9 mouse cellular contexts compared by ENCODE assay signal in genomic region chr17:4865621-4866020, GRCm38 (mm10).
A peak's percentile ranks its signal among the peaks of the same experiment; 100 is the strongest.
DNase-seq lines count a peak whose midpoint lies in the region; ATAC-seq and TF ChIP-seq lines count a peak whose summit lies in the region.
"Had no signal": no experiment of that assay in that cellular context is flagged by ENCODE, and none has a peak within 500 bp of the region (broad histone marks: within the 10 kb centered on the region; RNA-seq: fewer than 3 reads in every experiment).

No protein-coding gene starts in this region.

- ATAC-seq in hindbrain, embryonic 13.5 days (ENCODE audit: low FRiP score), result peak; percentile 69; the same call in 1 of the 2 replicates
- no peak for ATAC-seq in hindbrain, embryonic 11.5 days (ENCODE audit: low FRiP score)
- peak; percentile 68 for ATAC-seq in embryonic facial prominence, embryonic 14.5 days (ENCODE audit: low read depth)
- ATAC-seq in intestine, embryonic 14.5 days (replicated peaks; ENCODE audit: low FRiP score, low TSS enrichment, low read depth), result no peak
- peak; percentile 43; the same call in 1 of the 2 replicates for ATAC-seq in limb, embryonic 14.5 days (ENCODE audit: low FRiP score, low read depth)
- ATAC-seq in stomach, postnatal 0 days (ENCODE audit: low FRiP score, low TSS enrichment), result no peak
- ATAC-seq in monocyte, adult 5-6 weeks (replicated peaks; ENCODE audit: insufficient number of reproducible peaks, low FRiP score, low TSS enrichment, poor library complexity, severe bottlenecking), result no peak
- ATAC-seq: Patski had no signal

- no peaks in the 10 kb centered on the region for H3K36me3 ChIP-seq in hindbrain, embryonic 13.5 days
- H3K36me3 ChIP-seq in hindbrain, embryonic 11.5 days (ENCODE audit: control insufficient read depth, insufficient read depth, low read length), result no peaks in the 10 kb centered on the region
- no peaks in the 10 kb centered on the region for H3K36me3 ChIP-seq in embryonic facial prominence, embryonic 14.5 days (ENCODE audit: control insufficient read depth, insufficient read depth, low read length)
- H3K36me3 ChIP-seq in intestine, embryonic 14.5 days (ENCODE audit: control insufficient read depth, insufficient read depth, low read length), result no peaks in the 10 kb centered on the region
- H3K36me3 ChIP-seq in limb, embryonic 14.5 days (ENCODE audit: control insufficient read depth, insufficient read depth, low read length), result no peaks in the 10 kb centered on the region
- no peaks in the 10 kb centered on the region for H3K36me3 ChIP-seq in stomach, postnatal 0 days (ENCODE audit: control insufficient read depth, insufficient read depth, low read length)
- no peaks in the 10 kb centered on the region for H3K36me3 ChIP-seq in thymus, adult 2 months (ENCODE audit: control insufficient read depth, insufficient read depth, low read length)

- H3K4me3 ChIP-seq in hindbrain, embryonic 13.5 days, result peak overlapping the region; percentile 8; the same call in 1 of the 2 replicates
- no peak overlapping the region for H3K4me3 ChIP-seq in hindbrain, embryonic 11.5 days (ENCODE audit: low read depth, low read length)
- peak overlapping the region; percentile 20 for H3K4me3 ChIP-seq in embryonic facial prominence, embryonic 14.5 days (ENCODE audit: low read depth, low read length)
- peak overlapping the region; percentile 6; the same call in 1 of the 2 replicates for H3K4me3 ChIP-seq in intestine, embryonic 14.5 days (ENCODE audit: low read depth, low read length)
- no peak overlapping the region for H3K4me3 ChIP-seq in limb, embryonic 14.5 days (replicated peaks; ENCODE audit: low read length)
- H3K4me3 ChIP-seq in stomach, postnatal 0 days (ENCODE audit: low read depth, low read length), result 0 out of 2 replicates have a peak overlapping the region, but pooled peaks have one; percentile 3
- no peak overlapping the region for H3K4me3 ChIP-seq in thymus, adult 2 months (ENCODE audit: control insufficient read depth, insufficient read depth, low read length)

- H3K9ac ChIP-seq in hindbrain, embryonic 13.5 days, result 0 out of 2 replicates have a peak overlapping the region, but pooled peaks have one; percentile 10
- H3K9ac ChIP-seq in hindbrain, embryonic 11.5 days (ENCODE audit: low read depth, low read length), result no peak overlapping the region
- H3K9ac ChIP-seq in embryonic facial prominence, embryonic 14.5 days (ENCODE audit: low read depth, low read length), result peak overlapping the region; percentile 48; the same call in 1 of the 2 replicates
- H3K9ac ChIP-seq in intestine, embryonic 14.5 days (ENCODE audit: low read length), result no peak overlapping the region
- H3K9ac ChIP-seq in limb, embryonic 14.5 days (ENCODE audit: low read depth, low read length, severe bottlenecking), result peak overlapping the region; percentile 25; the same call in 1 of the 2 replicates
- 0 out of 2 replicates have a peak overlapping the region, but pooled peaks have one; percentile 32 for H3K9ac ChIP-seq in stomach, postnatal 0 days (ENCODE audit: low read length)

- no peak for DNase-seq in hindbrain, embryonic 11.5 days (ENCODE audit: low spot score)
- peak; percentile 94 for DNase-seq in embryonic facial prominence, embryonic 14.5 days (ENCODE audit: low spot score)
- peak; percentile 64 for DNase-seq in intestine, embryonic 14.5 days (ENCODE audit: low spot score)
- peak; percentile 79 for DNase-seq in limb, embryonic 14.5 days (ENCODE audit: low spot score)
- DNase-seq in stomach, postnatal 0 days (ENCODE audit: low spot score), result peak; percentile 15
- DNase-seq in thymus, adult 2 months, result no peak

- WGBS in hindbrain, embryonic 13.5 days, result 20% methylated on average over 10 of the region's 10 CpGs
- WGBS in hindbrain, embryonic 11.5 days, result 58% methylated on average over 10 of the region's 10 CpGs
- 13% methylated on average over 10 of the region's 10 CpGs for WGBS in embryonic facial prominence, embryonic 14.5 days
- 36% methylated on average over 10 of the region's 10 CpGs for WGBS in intestine, embryonic 14.5 days
- WGBS in limb, embryonic 14.5 days, result 13% methylated on average over 10 of the region's 10 CpGs
- 17% methylated on average over 10 of the region's 10 CpGs for WGBS in stomach, postnatal 0 days
- 69% methylated on average over 10 of the region's 10 CpGs for WGBS in thymus, adult 2 months

- H3K27me3 ChIP-seq in hindbrain, embryonic 13.5 days, result no peaks in the 10 kb centered on the region
- no peaks in the 10 kb centered on the region for H3K27me3 ChIP-seq in hindbrain, embryonic 11.5 days (ENCODE audit: control insufficient read depth, insufficient read depth, low read length)
- no peaks in the 10 kb centered on the region for H3K27me3 ChIP-seq in embryonic facial prominence, embryonic 14.5 days (replicated peaks; ENCODE audit: control insufficient read depth, insufficient read depth, low read length)
- H3K27me3 ChIP-seq in intestine, embryonic 14.5 days (replicated peaks; ENCODE audit: control insufficient read depth, insufficient read depth, low read length), result no peaks in the 10 kb centered on the region
- no peaks in the 10 kb centered on the region for H3K27me3 ChIP-seq in limb, embryonic 14.5 days (ENCODE audit: control insufficient read depth, insufficient read depth, low read length)
- no peaks in the 10 kb centered on the region for H3K27me3 ChIP-seq in stomach, postnatal 0 days (ENCODE audit: control insufficient read depth, insufficient read depth, low read length)
- no peaks in the 10 kb centered on the region for H3K27me3 ChIP-seq in thymus, adult 2 months (ENCODE audit: control insufficient read depth, insufficient read depth, low read length)
- H3K27me3 ChIP-seq: Patski had no signal

- TF ChIP-seq EP300 in stomach, postnatal 0 days (optimal IDR thresholded peaks at IDR 0.05), result no peak

- peak overlapping the region; percentile 73 for H3K27ac ChIP-seq in hindbrain, embryonic 13.5 days
- H3K27ac ChIP-seq in hindbrain, embryonic 11.5 days (ENCODE audit: low read depth, low read length), result no peak overlapping the region
- peak overlapping the region; percentile 74 for H3K27ac ChIP-seq in embryonic facial prominence, embryonic 14.5 days (replicated peaks; ENCODE audit: low read depth, low read length)
- peak overlapping the region; percentile 54 for H3K27ac ChIP-seq in intestine, embryonic 14.5 days (ENCODE audit: low read depth)
- peak overlapping the region; percentile 58 for H3K27ac ChIP-seq in limb, embryonic 14.5 days (replicated peaks; ENCODE audit: low read depth, low read length)
- peak overlapping the region; percentile 76 for H3K27ac ChIP-seq in stomach, postnatal 0 days (replicated peaks)
- no peak overlapping the region for H3K27ac ChIP-seq in thymus, adult 2 months (ENCODE audit: control insufficient read depth, insufficient read depth, low read length)

- peak overlapping the region; percentile 42 for H3K4me2 ChIP-seq in hindbrain, embryonic 13.5 days
- no peak overlapping the region for H3K4me2 ChIP-seq in hindbrain, embryonic 11.5 days (replicated peaks; ENCODE audit: low read depth, low read length)
- H3K4me2 ChIP-seq in embryonic facial prominence, embryonic 14.5 days (ENCODE audit: low read depth, low read length), result peak overlapping the region; percentile 47
- peak overlapping the region; percentile 39 for H3K4me2 ChIP-seq in intestine, embryonic 14.5 days (ENCODE audit: low read length)
- peak overlapping the region; percentile 33 for H3K4me2 ChIP-seq in limb, embryonic 14.5 days (replicated peaks; ENCODE audit: low read depth, low read length, severe bottlenecking)
- H3K4me2 ChIP-seq in stomach, postnatal 0 days (replicated peaks; ENCODE audit: low read depth), result peak overlapping the region; percentile 25

- peaks cover 24% of the 10 kb centered on the region for H3K4me1 ChIP-seq in hindbrain, embryonic 13.5 days (replicated peaks)
- H3K4me1 ChIP-seq in hindbrain, embryonic 11.5 days (replicated peaks; ENCODE audit: control insufficient read depth, insufficient read depth, low read length), result peaks cover 4% of the 10 kb centered on the region; the same call in 1 of the 2 replicates
- peaks cover 16% of the 10 kb centered on the region for H3K4me1 ChIP-seq in embryonic facial prominence, embryonic 14.5 days (ENCODE audit: control insufficient read depth, insufficient read depth, low read length)
- H3K4me1 ChIP-seq in intestine, embryonic 14.5 days (replicated peaks; ENCODE audit: control insufficient read depth, insufficient read depth, low read length), result peaks cover 10% of the 10 kb centered on the region; the same call in 1 of the 2 replicates
- peaks cover 21% of the 10 kb centered on the region for H3K4me1 ChIP-seq in limb, embryonic 14.5 days (ENCODE audit: control insufficient read depth, insufficient read depth, low read length)
- peaks cover 7% of the 10 kb centered on the region for H3K4me1 ChIP-seq in stomach, postnatal 0 days (replicated peaks; ENCODE audit: control insufficient read depth, insufficient read depth)
- no peaks in the 10 kb centered on the region for H3K4me1 ChIP-seq in thymus, adult 2 months (replicated peaks; ENCODE audit: control insufficient read depth, insufficient read depth, low read length)

- TF ChIP-seq POLR2A in limb, embryonic 14.5 days (IDR thresholded peaks at IDR 0.05; ENCODE audit: borderline replicate concordance, extremely low read depth, insufficient read depth, insufficient read length), result no peak
- no peak for TF ChIP-seq POLR2A in thymus, adult 2 months (IDR thresholded peaks at IDR 0.05; ENCODE audit: control insufficient read depth, extremely low read depth, insufficient read depth, low read length, poor library complexity)

- H3K9me3 ChIP-seq in hindbrain, embryonic 13.5 days, result no peaks in the 10 kb centered on the region
- no peaks in the 10 kb centered on the region for H3K9me3 ChIP-seq in hindbrain, embryonic 11.5 days (ENCODE audit: control insufficient read depth, low read length)
- H3K9me3 ChIP-seq in embryonic facial prominence, embryonic 14.5 days (ENCODE audit: control insufficient read depth, low read length), result no peaks in the 10 kb centered on the region
- H3K9me3 ChIP-seq in intestine, embryonic 14.5 days (ENCODE audit: control insufficient read depth, low read length), result no peaks in the 10 kb centered on the region
- H3K9me3 ChIP-seq in limb, embryonic 14.5 days (ENCODE audit: control insufficient read depth, low read length), result no peaks in the 10 kb centered on the region
- no peaks in the 10 kb centered on the region for H3K9me3 ChIP-seq in stomach, postnatal 0 days (ENCODE audit: control insufficient read depth, low read length)

- TF ChIP-seq CTCF in stomach, postnatal 0 days (IDR thresholded peaks at IDR 0.05; ENCODE audit: low read depth), result no peak
- TF ChIP-seq CTCF in thymus, adult 2 months (IDR thresholded peaks at IDR 0.05; ENCODE audit: borderline replicate concordance, control insufficient read depth, extremely low read depth, insufficient read depth, low read length, poor library complexity), result no peak

Comparison
In these comparisons a context has a peak if more than half of its experiments do, and no peak if none do; other contexts are left out.
1. ATAC-seq: peak in hindbrain, embryonic 13.5 days (single experiment), embryonic facial prominence, embryonic 14.5 days (single experiment) and limb, embryonic 14.5 days (single experiment); none in hindbrain, embryonic 11.5 days (single experiment), intestine, embryonic 14.5 days (single experiment), stomach, postnatal 0 days (single experiment) and monocyte, adult 5-6 weeks (single experiment).
2. H3K27ac ChIP-seq: peak in hindbrain, embryonic 13.5 days (single experiment), embryonic facial prominence, embryonic 14.5 days (single experiment), intestine, embryonic 14.5 days (single experiment), limb, embryonic 14.5 days (single experiment) and stomach, postnatal 0 days (single experiment); none in hindbrain, embryonic 11.5 days (single experiment) and thymus, adult 2 months (single experiment).
3. H3K4me3 ChIP-seq: peak in hindbrain, embryonic 13.5 days (single experiment), embryonic facial prominence, embryonic 14.5 days (single experiment), intestine, embryonic 14.5 days (single experiment) and stomach, postnatal 0 days (single experiment); none in hindbrain, embryonic 11.5 days (single experiment), limb, embryonic 14.5 days (single experiment) and thymus, adult 2 months (single experiment).
4. H3K9ac ChIP-seq: peak in hindbrain, embryonic 13.5 days (single experiment), embryonic facial prominence, embryonic 14.5 days (single experiment), limb, embryonic 14.5 days (single experiment) and stomach, postnatal 0 days (single experiment); none in hindbrain, embryonic 11.5 days (single experiment) and intestine, embryonic 14.5 days (single experiment).
5. DNase-seq: peak in embryonic facial prominence, embryonic 14.5 days (single experiment), intestine, embryonic 14.5 days (single experiment), limb, embryonic 14.5 days (single experiment) and stomach, postnatal 0 days (single experiment); none in hindbrain, embryonic 11.5 days (single experiment) and thymus, adult 2 months (single experiment).